Mouse (Mus musculus) heart, adult 11 months (tissue): Measurements from ENCODE around the gene Gm20388.

ENCODE experiments used
- DNase-seq: peaks from one replicate; pipeline ENCODE4 v3.0.0; 2022

Gm20388 gene

DNA sequence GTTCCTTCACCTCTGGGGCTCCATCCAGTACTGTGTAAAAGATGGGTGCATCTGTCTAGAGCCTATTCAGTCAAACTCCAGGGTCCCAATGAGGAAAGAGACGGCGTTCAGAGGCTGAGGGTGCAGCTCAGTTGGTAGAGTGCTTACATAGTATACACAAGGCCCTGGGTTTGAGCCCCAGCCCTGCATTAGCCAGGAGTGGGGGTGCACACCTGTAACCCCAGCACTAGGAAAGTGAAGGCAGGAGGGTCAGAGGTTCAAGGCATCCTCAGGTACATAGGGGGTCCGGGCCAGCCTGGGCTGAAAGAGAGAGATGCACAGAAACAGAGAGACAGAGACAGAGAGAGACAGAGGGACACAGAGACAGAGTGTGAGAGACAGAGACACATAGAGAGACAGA lies 302.6 kb downstream of the Gm20388 start:
- DNase-seq, result peak; percentile 91

GRCm38 (mm10) chr8:120213939-120214338 lies 303.3 kb downstream of the Gm20388 start:
- DNase-seq, result peak; percentile 98

DNA sequence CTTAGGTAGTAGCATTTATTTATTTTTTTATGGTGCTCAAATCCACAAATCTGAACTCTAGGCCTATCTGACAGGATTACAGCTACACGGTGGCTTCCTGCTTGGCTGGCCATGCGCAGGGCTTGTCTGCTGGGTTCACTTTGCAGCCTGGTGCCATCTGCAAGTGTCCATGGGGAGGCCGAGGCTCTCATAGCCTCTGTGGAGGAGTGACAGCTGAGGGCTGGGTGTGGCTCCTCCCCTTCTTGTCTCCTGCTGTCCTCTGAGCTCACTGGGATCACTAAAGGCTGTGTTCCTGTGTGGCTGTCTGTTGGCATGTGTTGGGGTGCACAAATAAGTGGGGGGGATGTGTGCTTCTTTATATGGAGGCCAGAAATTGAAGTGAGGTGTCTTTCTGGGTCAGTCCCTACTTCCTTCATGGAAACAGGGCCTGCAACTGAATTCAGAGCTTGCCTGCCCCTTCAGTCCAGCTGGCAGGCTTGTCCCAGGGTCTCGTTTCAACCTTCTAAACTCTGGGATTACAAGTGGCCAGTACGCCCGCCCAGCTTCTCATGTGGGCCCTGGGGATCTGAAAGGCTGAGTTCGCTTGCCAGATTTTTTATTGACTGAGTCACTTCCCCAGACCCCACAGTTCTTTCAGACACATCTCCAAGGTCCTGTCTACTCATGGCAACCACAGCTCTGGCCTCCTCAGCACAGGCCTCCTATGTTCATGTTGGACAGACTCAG lies 304.9 kb downstream of the Gm20388 start:
- DNase-seq, result peak; percentile 98

GRCm38 (mm10) chr8:120216855-120217830 lies 306.5 kb downstream of the Gm20388 start:
- peak; percentile 97 for DNase-seq

DNA sequence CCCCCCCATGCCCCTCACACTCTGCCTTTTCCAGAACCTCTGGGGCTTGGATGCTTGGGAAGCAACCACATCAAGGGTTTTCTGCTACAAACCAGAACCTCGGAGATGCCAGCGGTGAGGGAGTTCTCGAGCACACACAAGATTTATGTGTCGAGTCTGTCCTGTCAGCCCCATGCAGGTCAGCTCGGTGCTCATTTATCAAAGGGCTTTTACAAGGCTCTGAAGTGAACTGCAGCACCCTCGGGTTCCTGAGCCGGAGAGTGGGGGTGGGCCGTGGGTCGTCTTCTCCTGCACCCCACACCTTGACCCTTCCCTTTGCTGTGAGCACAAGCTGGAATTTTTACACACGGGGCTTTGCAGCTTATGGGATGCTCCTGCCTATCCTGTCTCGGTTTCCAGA lies 311.9 kb downstream of the Gm20388 start:
- peak; percentile 89 for DNase-seq

GRCm38 (mm10) chr8:120224521-120225420 lies 314.1 kb downstream of the Gm20388 start:
- DNase-seq, result peak; percentile 90

DNA sequence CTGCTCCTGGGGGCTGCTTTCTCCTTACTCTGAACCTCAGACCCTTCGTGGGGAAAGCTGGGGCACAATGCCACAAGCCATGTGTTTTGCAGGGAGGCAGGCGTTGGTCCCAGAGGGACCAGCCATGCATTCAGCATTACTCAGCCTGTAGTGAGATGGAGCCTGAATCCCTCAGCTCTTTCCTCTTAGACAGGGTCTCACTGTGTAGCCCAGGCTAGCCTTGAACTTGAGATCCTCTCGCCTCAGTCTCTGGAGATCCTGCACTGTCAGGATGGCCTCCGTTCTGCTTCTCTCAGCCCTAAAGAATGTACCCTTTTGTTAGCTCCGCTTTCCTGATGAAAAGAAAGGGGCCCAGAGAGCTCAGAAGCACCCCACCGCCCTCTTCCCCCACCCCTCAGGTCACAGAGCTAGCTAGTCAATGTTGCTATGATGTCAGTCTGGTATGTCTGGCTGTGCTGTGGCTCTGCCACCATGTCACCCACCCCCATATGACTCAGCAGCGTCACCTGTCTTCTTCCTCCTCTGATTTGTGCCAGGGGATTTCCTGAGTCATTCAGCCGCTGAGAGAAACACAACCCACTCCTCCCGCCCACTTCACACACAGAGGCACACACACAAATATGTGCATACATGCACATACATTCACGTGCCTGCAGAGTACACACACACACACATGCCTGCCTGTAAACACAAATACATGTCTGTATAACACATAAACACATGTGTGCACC lies 314.9 kb downstream of the Gm20388 start:
- peak; percentile 95 for DNase-seq

DNA sequence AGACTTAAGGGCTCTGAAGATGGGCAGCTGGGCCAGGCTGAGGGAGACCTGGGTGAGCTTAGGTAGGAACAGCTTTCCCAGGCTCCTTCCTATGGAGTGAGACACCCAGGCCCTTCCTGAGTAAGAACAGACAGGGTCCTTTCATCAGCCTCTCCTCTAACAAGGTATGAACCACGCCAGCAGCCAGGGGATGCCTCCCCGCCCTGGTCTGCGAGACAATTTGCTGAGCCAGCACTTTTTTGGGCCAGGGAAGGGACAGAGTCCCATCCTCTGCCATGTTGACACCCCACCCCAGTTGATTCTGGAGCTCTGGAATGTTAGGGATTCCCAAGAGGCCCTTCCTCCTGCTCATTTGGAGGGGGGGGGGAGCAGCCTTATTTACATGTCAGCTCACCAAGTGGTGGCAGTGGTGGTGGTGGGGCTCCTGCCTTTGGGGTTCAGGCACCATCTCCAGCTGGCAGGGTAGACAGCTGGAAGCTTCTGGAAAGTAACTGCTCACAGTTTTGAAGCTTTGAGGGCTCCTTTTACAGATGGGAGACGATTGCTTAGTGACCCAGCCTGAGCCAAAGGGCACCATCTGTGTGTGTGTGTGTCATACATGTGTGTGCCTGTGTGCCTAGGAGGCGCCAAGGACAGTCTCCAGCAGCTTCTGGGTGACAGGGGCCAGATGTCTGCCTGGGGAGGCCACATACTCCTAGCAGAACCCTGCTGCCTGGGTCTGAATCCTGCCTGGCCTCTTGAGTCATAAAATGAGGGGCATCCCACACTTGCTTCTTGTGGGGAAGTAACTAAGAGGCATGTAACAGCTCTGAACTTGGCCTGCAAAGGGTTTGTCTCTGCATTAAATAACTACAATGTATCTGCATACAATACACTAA lies 316.3 kb downstream of the Gm20388 start:
- peak; percentile 92 for DNase-seq

DNA sequence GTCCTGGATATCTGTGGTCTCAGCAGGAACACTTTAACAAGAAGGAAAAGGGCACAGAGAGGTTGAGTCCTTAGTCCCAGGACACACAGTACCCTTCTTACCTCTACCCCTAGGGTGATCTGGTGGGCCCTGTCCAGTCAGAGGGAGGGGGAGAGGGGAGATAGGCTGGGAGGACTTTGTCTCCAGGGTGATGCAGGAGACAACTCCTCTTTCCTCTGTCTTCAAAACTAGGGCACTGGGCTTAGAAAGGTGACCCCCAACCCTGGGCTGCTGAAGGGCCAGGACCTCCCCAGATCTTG lies 316.9 kb downstream of the Gm20388 start:
- no peak for DNase-seq

- DNase-seq, result peak; percentile 98
Observed at GRCm38 (mm10) chr8:120227891-120228591, 317.4 kb downstream of the Gm20388 start, which contains the start of gene Gse1. TSS of gene Gse1 (plus strand) at chr8:120228456.

DNA sequence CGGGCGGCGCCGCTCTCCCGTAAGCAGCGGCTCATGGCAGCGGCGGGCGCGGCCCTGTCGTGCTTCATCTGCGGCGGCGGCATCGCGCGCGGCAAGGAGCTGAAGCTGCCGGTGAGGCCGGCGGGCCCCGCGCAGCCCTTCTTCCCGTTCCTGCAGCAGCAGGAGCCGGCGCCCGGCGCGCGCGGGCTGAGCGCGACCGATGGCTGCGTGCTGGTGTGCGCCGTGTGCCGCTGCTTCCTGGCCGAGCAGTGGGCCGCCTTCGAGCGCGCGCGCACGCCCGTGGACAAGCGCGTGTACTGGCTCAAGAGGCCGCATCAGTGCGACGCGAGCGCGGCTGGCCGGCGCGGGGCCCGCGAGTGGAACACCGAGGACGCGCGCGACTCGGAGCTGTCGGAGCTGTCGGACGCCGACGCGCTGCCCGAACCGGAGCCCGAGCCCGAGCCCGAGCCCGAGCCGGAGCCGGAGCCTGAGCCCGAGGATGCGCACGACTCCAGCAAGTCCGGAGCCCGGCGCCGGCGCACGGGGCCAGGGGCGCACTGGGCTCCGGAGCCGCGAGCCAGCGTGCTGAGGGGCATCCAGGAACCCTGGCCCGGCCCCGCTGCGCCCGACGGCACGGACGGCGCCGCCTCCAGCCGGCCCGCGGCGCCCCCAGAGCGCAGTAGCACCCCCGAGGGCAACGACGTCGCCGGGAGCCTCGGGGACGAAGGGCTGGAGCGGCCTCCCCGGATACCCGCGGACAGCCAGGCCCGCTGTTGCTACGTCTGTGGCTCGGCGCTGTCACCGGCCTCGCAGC lies 318.3 kb downstream of the Gm20388 start:
- DNase-seq, result peak; percentile 95

DNA sequence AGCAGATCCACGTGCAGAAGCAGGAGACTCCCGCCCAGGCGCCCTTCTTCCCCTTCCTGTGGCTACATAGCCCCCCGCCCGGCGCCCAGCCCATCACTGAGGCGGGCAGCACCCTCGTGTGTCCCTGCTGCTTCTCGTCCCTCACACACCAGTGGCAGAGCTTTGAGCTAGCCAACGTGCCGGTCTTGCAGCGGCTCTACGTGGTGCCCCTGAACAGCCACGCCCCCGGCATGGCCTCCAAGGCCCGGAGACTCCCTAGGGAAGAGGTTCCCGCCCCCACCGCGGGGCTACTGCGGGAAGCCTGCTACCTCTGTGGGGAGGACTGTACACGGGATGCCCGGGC lies 318.9 kb downstream of the Gm20388 start:
- no peak for DNase-seq

DNA sequence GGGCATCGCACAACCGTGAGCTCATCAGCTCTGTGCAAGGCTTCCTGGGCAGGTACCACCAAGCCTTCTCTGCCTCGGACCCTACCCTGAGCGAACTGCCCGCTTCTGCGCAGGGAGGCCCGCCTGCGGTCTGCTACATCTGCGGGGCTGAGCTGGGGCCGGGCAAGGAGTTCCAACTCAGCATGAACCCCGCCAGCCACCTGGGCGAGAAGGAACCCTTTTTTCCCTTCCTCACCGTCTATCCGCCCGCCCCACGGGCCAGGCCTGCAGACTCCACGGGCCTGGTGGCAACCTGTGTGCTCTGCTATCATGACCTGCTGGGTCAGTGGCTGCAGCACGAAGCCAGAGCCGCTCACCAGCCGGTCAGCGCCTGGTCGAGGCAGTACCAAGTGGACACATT lies 319.4 kb downstream of the Gm20388 start:
- peak; percentile 91 for DNase-seq

- DNase-seq, result peak; percentile 97
Observed at GRCm38 (mm10) chr8:120230715-120231614, 320.3 kb downstream of the Gm20388 start.

DNA sequence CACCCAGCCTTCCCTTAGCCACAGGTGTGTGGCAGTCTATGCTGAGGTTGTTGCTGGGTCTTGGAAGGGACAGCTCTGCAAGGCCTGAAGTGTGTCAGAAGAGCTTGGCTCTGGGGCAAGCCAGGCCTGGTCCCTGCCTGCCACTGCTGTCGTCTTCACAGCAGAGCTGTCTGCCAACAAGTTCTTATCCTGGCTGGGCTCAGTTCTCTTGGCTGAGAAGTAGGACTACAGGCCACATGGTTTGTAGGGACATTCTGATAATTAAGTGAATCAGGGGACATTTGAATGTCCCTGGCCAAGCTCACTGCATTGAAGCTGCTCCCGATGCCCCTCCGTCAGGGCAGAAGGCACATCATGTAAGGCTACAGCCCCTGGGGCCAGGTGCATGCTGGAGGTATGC lies 321.2 kb downstream of the Gm20388 start:
- DNase-seq, result peak; percentile 98

DNA sequence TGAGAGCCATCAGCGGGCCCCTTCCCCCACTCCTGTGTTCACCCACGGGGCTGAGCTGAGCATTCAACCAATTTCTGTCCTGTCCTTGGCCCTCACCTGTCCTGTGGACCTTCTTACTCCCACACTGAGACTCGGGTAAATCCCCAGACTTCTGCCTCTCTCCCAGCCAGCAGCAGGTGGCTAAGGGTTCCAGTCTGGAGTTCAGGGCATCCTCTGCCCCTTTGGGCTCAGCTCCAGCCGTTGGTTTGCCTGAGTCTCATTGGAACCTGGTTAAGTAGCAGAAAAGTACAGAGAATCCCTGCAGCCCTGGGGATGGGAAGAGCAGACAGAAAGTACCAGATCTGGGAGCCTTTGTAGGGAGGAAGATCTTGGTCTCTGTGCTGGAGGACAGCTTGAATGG lies 321.8 kb downstream of the Gm20388 start:
- DNase-seq, result no peak

GRCm38 (mm10) chr8:120232913-120233312 lies 322.3 kb downstream of the Gm20388 start:
- DNase-seq, result peak; percentile 96

DNA sequence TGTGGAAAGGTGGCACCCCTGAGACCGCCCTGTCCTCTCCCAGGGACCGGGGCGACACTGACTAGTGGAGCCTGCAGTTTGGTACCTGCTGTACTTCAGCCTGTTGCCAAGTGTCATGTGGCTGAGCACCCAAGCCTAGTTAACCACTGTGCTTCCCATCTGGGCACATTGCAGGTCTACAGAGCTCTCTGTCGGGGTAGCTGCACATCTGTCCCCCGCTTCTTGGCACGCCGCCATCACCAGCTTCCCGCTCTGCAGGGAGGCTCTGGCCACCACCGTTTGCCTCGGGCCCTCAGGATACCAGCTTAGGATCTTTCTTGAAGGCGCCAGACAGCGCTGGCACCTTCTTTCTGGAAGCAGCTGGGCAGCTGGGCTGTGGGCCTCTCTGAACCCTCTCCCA lies 323.8 kb downstream of the Gm20388 start:
- DNase-seq, result peak; percentile 96

- no peak for DNase-seq
Observed at GRCm38 (mm10) chr8:120234866-120235265, 324.2 kb downstream of the Gm20388 start.
